Mouse (Mus musculus) neural tube, embryonic 12.5 days (tissue): ENCODE measurements at regions not wholly inside any gene's neighbourhood (a gene's known extent, or its start where the extent isn't known, plus 50 kb on each side); places are given as distances from the start of the nearest gene placed in this dataset.

Source experiments
- ATAC-seq: fragments of 200-750 bp; cut with Nextera tagmentation; 2 replicates; pipeline ENCODE4 v1.8.0; 2017; ENCODE audit warnings: low read depth, mild to moderate bottlenecking, moderate TSS enrichment, moderate library complexity; ENCODE audit not compliant: low FRiP score
- H3K27ac ChIP-seq: fragments of 300-500 bp; sonication (generic); 2 replicates; pipeline ENCODE4 v1.5.1; 2016
- H3K27me3 ChIP-seq: fragments of 300-500 bp; sonication (generic); replicated peaks from 2 replicates; pipeline ENCODE4 v1.6.1; 2016; ENCODE audit warnings: mild to moderate bottlenecking
- H3K36me3 ChIP-seq: fragments of 300-500 bp; sonication (generic); 2 replicates; pipeline ENCODE4 v1.6.1; 2016; ENCODE audit warnings: mild to moderate bottlenecking
- H3K4me1 ChIP-seq: fragments of 300-500 bp; sonication (generic); 2 replicates; pipeline ENCODE4 v1.6.1; 2016
- H3K4me2 ChIP-seq: fragments of 300-500 bp; sonication (generic); replicated peaks from 2 replicates; pipeline ENCODE4 v1.6.1; 2016; ENCODE audit warnings: mild to moderate bottlenecking
- H3K4me3 ChIP-seq: fragments of 300-500 bp; sonication (generic); 2 replicates; pipeline ENCODE4 v1.5.1; 2016
- H3K9ac ChIP-seq: fragments of 300-500 bp; sonication (generic); 2 replicates; pipeline ENCODE4 v1.6.1; 2016; ENCODE audit warnings: mild to moderate bottlenecking
- H3K9me3 ChIP-seq: fragments of 300-500 bp; sonication (generic); 2 replicates; pipeline ENCODE4 v1.6.1; 2016; ENCODE audit warnings: mild to moderate bottlenecking
- WGBS: fragments of 180-500 bp; shearing (Covaris S2); methylation state at CpG from one replicate; pipeline ENCODE4 v1.1.7; 2016; 5-methylcytosine and 5-hydroxymethylcytosine counted together

DNA sequence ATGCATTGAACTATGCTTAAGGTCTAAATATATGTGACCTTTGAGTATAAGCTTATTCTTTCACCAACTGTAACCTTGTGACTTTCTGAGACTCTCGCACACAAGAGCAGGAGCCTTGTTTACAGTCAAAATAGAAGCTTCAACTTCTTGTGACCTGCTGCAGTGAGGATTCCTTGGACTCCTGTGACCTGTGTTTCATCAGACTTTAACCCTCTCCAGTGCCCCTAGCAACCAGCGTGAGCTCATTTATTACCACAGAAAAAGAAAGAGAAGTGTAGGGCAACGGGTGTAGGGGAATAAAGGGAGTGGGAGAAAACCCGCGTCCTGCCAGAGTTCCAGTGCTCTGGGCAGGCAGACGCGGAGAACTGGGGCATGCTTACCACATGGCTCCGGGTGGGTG lies 52.3 kb upstream of the Ptgfr start:
- 37% methylated on average over 8 of the region's 8 CpGs for WGBS
- Histone ChIP-seq H3K4me2 (no peak overlapping the region), H3K4me1 (no peaks in the 10 kb centered on the region), H3K4me3 (no peak overlapping the region), H3K36me3 (no peaks in the 10 kb centered on the region), H3K27me3 (no peaks in the 10 kb centered on the region), H3K27ac (no peak overlapping the region), H3K9ac (no peak overlapping the region), H3K9me3 (no peaks in the 10 kb centered on the region)
- 0 out of 2 replicates have a peak, but pooled peaks have one; percentile 42 for ATAC-seq
